Mouse (Mus musculus): ENCODE results near the gene 1110008L16Rik. TPM values are rescaled to one million over a fixed set of nuclear protein-coding genes. Genes with fewer than 3 reads are reported as not detected.
"Not testable (repeated sequence)": the region's sequence is repeated elsewhere in the genome, so short reads cannot be mapped to it uniquely, and the experiment has no call there.

The 1110008L16Rik gene
- polyA plus RNA-seq, 1 experiment from 2014 or later, result 9.4 TPM

- no peaks in the 10 kb centered on the region for H3K27me3 ChIP-seq (replicated peaks; ENCODE audit: control insufficient read depth, insufficient read depth, low read length)
- WGBS, result 80% methylated on average over 8 of the region's 9 CpGs
- no peak overlapping the region for H3K4me2 ChIP-seq (ENCODE audit: low read length)
- no peaks in the 10 kb centered on the region for H3K4me1 ChIP-seq (ENCODE audit: control insufficient read depth, insufficient read depth, low read depth, low read length)
- no peaks in the 10 kb centered on the region for H3K9me3 ChIP-seq (ENCODE audit: control insufficient read depth, low read length)
- no peak overlapping the region for H3K4me3 ChIP-seq (ENCODE audit: low read length)
- H3K27ac ChIP-seq (ENCODE audit: low read depth, low read length), result no peak overlapping the region
- ATAC-seq, result no peak
- no peak overlapping the region for H3K9ac ChIP-seq (ENCODE audit: low read depth, low read length)
- no peaks in the 10 kb centered on the region for H3K36me3 ChIP-seq (ENCODE audit: control insufficient read depth, insufficient read depth, low read length)
Observed at GRCm38 (mm10) chr12:55386456-55386855, 87.1 kb downstream of the 1110008L16Rik start.

GRCm38 (mm10) chr12:55387083-55387787 lies 87.9 kb downstream of the 1110008L16Rik start:
- H3K9me3 ChIP-seq (ENCODE audit: control insufficient read depth, low read length), result no peaks in the 10 kb centered on the region
- no peak overlapping the region for H3K9ac ChIP-seq (ENCODE audit: low read depth, low read length)
- H3K27ac ChIP-seq (ENCODE audit: low read depth, low read length), result no peak overlapping the region
- ATAC-seq, result no peak
- WGBS, result 86% methylated on average over 7 of the region's 7 CpGs
- no peak overlapping the region for H3K4me3 ChIP-seq (ENCODE audit: low read length)
- no peaks in the 10 kb centered on the region for H3K36me3 ChIP-seq (ENCODE audit: control insufficient read depth, insufficient read depth, low read length)
- no peaks in the 10 kb centered on the region for H3K27me3 ChIP-seq (replicated peaks; ENCODE audit: control insufficient read depth, insufficient read depth, low read length)
- no peaks in the 10 kb centered on the region for H3K4me1 ChIP-seq (ENCODE audit: control insufficient read depth, insufficient read depth, low read depth, low read length)
- H3K4me2 ChIP-seq (ENCODE audit: low read length), result no peak overlapping the region

- Histone ChIP-seq H3K27me3 (replicated peaks; ENCODE audit: control insufficient read depth, insufficient read depth, low read length) (no peaks in the 10 kb centered on the region), H3K9ac (ENCODE audit: low read depth, low read length) (no peak overlapping the region), H3K27ac (ENCODE audit: low read depth, low read length) (no peak overlapping the region), H3K9me3 (ENCODE audit: control insufficient read depth, low read length) (no peaks in the 10 kb centered on the region), H3K36me3 (ENCODE audit: control insufficient read depth, insufficient read depth, low read length) (no peaks in the 10 kb centered on the region), H3K4me3 (ENCODE audit: low read length) (no peak overlapping the region), H3K4me1 (ENCODE audit: control insufficient read depth, insufficient read depth, low read depth, low read length) (no peaks in the 10 kb centered on the region), H3K4me2 (ENCODE audit: low read length) (no peak overlapping the region)
- 63% methylated on average over 11 of the region's 11 CpGs for WGBS
- ATAC-seq, result no peak
Observed at GRCm38 (mm10) chr12:55387788-55388465, 88.5 kb downstream of the 1110008L16Rik start.

- no peak overlapping the region for H3K9ac ChIP-seq (ENCODE audit: low read depth, low read length)
- 74% methylated on average over 6 of the region's 6 CpGs for WGBS
- peak; percentile 24; the same call in 1 of the 2 replicates for ATAC-seq
Observed at GRCm38 (mm10) chr12:55388478-55388877, 89.1 kb downstream of the 1110008L16Rik start.

GRCm38 (mm10) chr12:55389132-55390081 lies 90.0 kb downstream of the 1110008L16Rik start:
- H3K4me2 ChIP-seq (ENCODE audit: low read length), result no peak overlapping the region
- no peaks in the 10 kb centered on the region for H3K9me3 ChIP-seq (ENCODE audit: control insufficient read depth, low read length)
- no peaks in the 10 kb centered on the region for H3K4me1 ChIP-seq (ENCODE audit: control insufficient read depth, insufficient read depth, low read depth, low read length)
- H3K27me3 ChIP-seq (replicated peaks; ENCODE audit: control insufficient read depth, insufficient read depth, low read length), result no peaks in the 10 kb centered on the region
- H3K27ac ChIP-seq (ENCODE audit: low read depth, low read length), result no peak overlapping the region
- no peak overlapping the region for H3K4me3 ChIP-seq (ENCODE audit: low read length)
- H3K9ac ChIP-seq (ENCODE audit: low read depth, low read length), result no peak overlapping the region
- no peak for ATAC-seq
- H3K36me3 ChIP-seq (ENCODE audit: control insufficient read depth, insufficient read depth, low read length), result no peaks in the 10 kb centered on the region
- WGBS, result 79% methylated on average over 17 of the region's 17 CpGs

More at GRCm38 (mm10) chr12:55388478-55388877, 89.1 kb downstream of the 1110008L16Rik start:
- H3K4me1 ChIP-seq (ENCODE audit: control insufficient read depth, insufficient read depth, low read depth, low read length), result no peaks in the 10 kb centered on the region
- no peaks in the 10 kb centered on the region for H3K36me3 ChIP-seq (ENCODE audit: control insufficient read depth, insufficient read depth, low read length)
- no peak overlapping the region for H3K27ac ChIP-seq (ENCODE audit: low read depth, low read length)
- H3K4me2 ChIP-seq (ENCODE audit: low read length), result no peak overlapping the region
- H3K9me3 ChIP-seq (ENCODE audit: control insufficient read depth, low read length), result no peaks in the 10 kb centered on the region
- no peak overlapping the region for H3K4me3 ChIP-seq (ENCODE audit: low read length)
- no peaks in the 10 kb centered on the region for H3K27me3 ChIP-seq (replicated peaks; ENCODE audit: control insufficient read depth, insufficient read depth, low read length)

- ATAC-seq, result no peak
- no peak overlapping the region for H3K9ac ChIP-seq (ENCODE audit: low read depth, low read length)
- no peak overlapping the region for H3K4me2 ChIP-seq (ENCODE audit: low read length)
- H3K27me3 ChIP-seq (replicated peaks; ENCODE audit: control insufficient read depth, insufficient read depth, low read length), result no peaks in the 10 kb centered on the region
- no peak overlapping the region for H3K27ac ChIP-seq (ENCODE audit: low read depth, low read length)
- no peaks in the 10 kb centered on the region for H3K4me1 ChIP-seq (ENCODE audit: control insufficient read depth, insufficient read depth, low read depth, low read length)
- H3K9me3 ChIP-seq (ENCODE audit: control insufficient read depth, low read length), result no peaks in the 10 kb centered on the region
- no peak overlapping the region for H3K4me3 ChIP-seq (ENCODE audit: low read length)
- H3K36me3 ChIP-seq (ENCODE audit: control insufficient read depth, insufficient read depth, low read length), result no peaks in the 10 kb centered on the region
Observed at GRCm38 (mm10) chr12:55392120-55392519, 92.7 kb downstream of the 1110008L16Rik start.

GRCm38 (mm10) chr12:55392733-55393577 lies 93.6 kb downstream of the 1110008L16Rik start:
- no peak overlapping the region for H3K4me3 ChIP-seq (ENCODE audit: low read length)
- H3K36me3 ChIP-seq (ENCODE audit: control insufficient read depth, insufficient read depth, low read length), result no peaks in the 10 kb centered on the region
- H3K4me1 ChIP-seq (ENCODE audit: control insufficient read depth, insufficient read depth, low read depth, low read length), result peaks cover 4% of the 10 kb centered on the region
- no peaks in the 10 kb centered on the region for H3K27me3 ChIP-seq (replicated peaks; ENCODE audit: control insufficient read depth, insufficient read depth, low read length)
- H3K4me2 ChIP-seq (ENCODE audit: low read length), result no peak overlapping the region
- H3K9me3 ChIP-seq (ENCODE audit: control insufficient read depth, low read length), result no peaks in the 10 kb centered on the region
- H3K27ac ChIP-seq (ENCODE audit: low read depth, low read length), result no peak overlapping the region
- ATAC-seq, result no peak
- no peak overlapping the region for H3K9ac ChIP-seq (ENCODE audit: low read depth, low read length)
- 83% methylated on average over 11 of the region's 11 CpGs for WGBS

GRCm38 (mm10) chr12:55395601-55396000 lies 96.2 kb downstream of the 1110008L16Rik start:
- H3K27me3 ChIP-seq (replicated peaks; ENCODE audit: control insufficient read depth, insufficient read depth, low read length); ATAC-seq: not testable (repeated sequence)
- 92% methylated on average over 14 of the region's 14 CpGs for WGBS

More at GRCm38 (mm10) chr12:55395601-55396000, 96.2 kb downstream of the 1110008L16Rik start:
- not testable (repeated sequence) for H3K36me3 ChIP-seq (ENCODE audit: control insufficient read depth, insufficient read depth, low read length); H3K4me3 ChIP-seq (ENCODE audit: low read length); H3K4me2 ChIP-seq (ENCODE audit: low read length); H3K9me3 ChIP-seq (ENCODE audit: control insufficient read depth, low read length); H3K27ac ChIP-seq (ENCODE audit: low read depth, low read length); H3K9ac ChIP-seq (ENCODE audit: low read depth, low read length)
- peaks cover 13% of the 10 kb centered on the region for H3K4me1 ChIP-seq (ENCODE audit: control insufficient read depth, insufficient read depth, low read depth, low read length)

All from hindbrain, embryonic 16.5 days (tissue).